Mouse (Mus musculus) gastrocnemius, adult 8-10 months (tissue): ENCODE measurements around the gene Atp6v1c2. TPM values are rescaled to one million over a fixed set of nuclear protein-coding genes. Genes with fewer than 3 reads are reported as not detected.

Source experiments
- DNase-seq, 2 experiments: peaks; one replicate each; pipeline ENCODE4 v3.0.0; 2022; ENCODE audit warnings: low spot score in 2 of 2
- total RNA-seq, 4 experiments: library from RNA; stranded (reverse); gene quantifications; 2 replicates each; pipeline ENCODE4 v1.2.4; 2022

Atp6v1c2 gene
- total RNA-seq: not detected

GRCm38 (mm10) chr12:17329259-17329658 lies at the start of gene Atp6v1c2:
Atp6v1c2 (minus strand) TSS chr12:17329359.
- DNase-seq: no peak

DNA sequence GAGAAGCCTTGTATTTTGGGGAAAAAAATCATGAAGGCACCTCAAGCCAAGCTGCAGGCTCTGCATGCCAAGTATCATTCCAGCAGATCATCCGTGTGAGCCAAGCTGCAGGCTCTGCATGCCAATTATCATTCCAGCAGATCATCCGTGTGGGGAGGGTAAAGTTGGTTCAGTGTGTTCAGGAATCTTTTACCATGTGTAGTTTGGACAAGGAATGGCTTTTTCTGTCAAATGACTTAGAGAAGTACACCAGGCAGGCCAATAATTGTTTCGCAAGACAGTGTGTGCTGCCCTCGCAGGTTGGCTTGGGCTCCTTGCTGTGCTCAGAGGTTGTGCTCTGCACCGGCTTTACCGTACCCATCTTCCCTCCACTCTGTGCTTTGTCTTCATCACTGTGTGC lies 47.4 kb upstream of the Atp6v1c2 start:
- DNase-seq: no peak

- DNase-seq: no peak
These were observed 46.1 kb upstream of the Atp6v1c2 start for GRCm38 (mm10) chr12:17375243-17375642.

GRCm38 (mm10) chr12:17373470-17373975 lies 44.4 kb upstream of the Atp6v1c2 start:
- DNase-seq: no peak

DNA sequence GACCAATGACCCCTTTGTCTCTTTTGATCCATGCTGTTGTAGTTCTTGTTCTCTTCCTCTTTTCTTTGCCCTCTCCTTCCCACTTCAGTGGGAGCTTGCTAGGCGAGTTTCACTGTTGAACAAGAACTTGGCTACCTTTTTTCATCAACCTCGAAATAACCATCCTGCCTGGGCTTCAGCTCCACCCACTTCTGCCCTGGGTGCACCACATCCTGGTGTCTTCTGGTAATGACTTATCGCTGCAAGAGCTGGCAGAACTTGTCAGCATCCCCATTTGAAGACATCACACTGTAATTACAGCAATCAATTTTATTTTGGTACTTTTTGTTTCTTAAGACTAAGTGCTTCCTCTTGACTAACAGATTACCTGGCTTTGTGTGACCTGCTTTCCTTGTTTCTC lies 43.5 kb upstream of the Atp6v1c2 start:
- no peak for DNase-seq

DNA sequence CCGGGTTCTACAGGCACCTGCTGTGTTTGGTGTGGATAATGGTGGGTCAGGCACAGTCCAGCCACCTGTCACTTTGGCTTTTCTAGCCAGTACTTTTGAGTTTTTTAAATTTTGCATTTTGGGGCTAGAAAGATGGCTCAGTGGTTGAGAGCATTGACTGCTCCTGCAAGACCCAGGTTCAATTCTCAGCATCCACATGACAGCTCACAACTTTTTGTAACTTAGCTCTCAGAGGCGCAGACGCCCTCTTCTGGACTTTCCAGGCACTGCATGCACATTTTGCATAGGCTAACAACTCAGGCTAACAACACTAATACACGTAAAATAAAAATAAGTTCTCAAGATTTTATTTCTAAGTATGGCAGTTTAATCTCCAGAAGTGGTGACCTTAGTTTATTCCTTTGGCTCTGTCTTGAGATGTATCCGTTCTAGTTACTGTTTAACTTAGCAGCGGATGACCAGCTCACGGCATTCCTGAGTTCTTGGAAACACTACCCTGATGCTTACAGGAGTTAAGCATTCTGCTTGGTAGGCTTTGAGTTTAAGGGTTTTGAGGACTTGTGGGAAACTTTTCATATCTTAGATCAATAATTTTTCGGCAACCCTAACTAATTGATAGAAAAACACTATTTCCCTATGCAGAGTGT lies 42.6 kb upstream of the Atp6v1c2 start:
- DNase-seq: no peak

DNA sequence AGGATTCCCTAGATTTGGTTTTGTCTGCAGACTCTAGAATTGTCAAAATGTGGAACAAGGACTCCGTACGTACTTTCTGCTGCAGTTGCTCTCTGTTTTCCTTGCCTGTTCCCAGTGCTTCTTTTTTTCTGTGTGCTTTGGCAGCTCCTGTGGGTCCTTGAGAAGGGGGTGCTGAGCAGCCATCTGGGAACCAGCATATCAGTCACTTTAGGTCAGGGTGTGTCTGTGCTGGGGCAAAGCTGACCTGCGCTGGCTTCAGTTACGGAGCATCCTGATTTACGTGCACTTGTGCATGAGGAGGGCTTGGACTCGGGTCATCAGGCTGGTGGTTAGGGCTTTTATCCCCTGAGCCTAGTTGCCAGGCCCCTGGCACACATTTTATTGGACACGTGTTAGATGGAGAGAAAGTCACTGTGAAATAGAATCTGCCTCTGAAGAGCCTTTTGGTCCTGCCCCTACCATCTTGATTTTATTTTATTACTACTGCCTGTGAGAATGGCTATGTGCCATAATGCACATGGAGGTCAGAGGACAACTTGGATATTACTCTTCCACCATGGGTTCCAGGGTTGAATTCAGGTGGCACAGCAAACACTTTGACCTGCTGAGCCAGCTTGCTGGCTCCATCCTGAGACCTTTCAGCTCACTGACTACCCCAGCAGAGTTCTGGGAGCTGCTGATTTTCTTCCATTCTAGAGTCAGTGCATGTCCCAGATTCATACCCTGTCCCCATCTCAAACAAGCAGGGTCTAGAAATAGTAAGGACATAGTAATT lies 40.6 kb upstream of the Atp6v1c2 start:
- no peak for DNase-seq

GRCm38 (mm10) chr12:17369111-17369510 lies 40.0 kb upstream of the Atp6v1c2 start:
- DNase-seq: no peak

- DNase-seq: peak; percentile 13 to 35
These were observed 37.8 kb upstream of the Atp6v1c2 start for GRCm38 (mm10) chr12:17366981-17367380.

GRCm38 (mm10) chr12:17362316-17362715 lies 33.2 kb upstream of the Atp6v1c2 start:
- DNase-seq: no peak

- DNase-seq: no peak
These were observed 31.5 kb upstream of the Atp6v1c2 start for GRCm38 (mm10) chr12:17360650-17361049.

- no peak for DNase-seq
These were observed 30.9 kb upstream of the Atp6v1c2 start for GRCm38 (mm10) chr12:17360104-17360503.

GRCm38 (mm10) chr12:17358981-17359380 lies 29.8 kb upstream of the Atp6v1c2 start:
- no peak for DNase-seq

GRCm38 (mm10) chr12:17357795-17358194 lies 28.6 kb upstream of the Atp6v1c2 start:
- DNase-seq: no peak

DNA sequence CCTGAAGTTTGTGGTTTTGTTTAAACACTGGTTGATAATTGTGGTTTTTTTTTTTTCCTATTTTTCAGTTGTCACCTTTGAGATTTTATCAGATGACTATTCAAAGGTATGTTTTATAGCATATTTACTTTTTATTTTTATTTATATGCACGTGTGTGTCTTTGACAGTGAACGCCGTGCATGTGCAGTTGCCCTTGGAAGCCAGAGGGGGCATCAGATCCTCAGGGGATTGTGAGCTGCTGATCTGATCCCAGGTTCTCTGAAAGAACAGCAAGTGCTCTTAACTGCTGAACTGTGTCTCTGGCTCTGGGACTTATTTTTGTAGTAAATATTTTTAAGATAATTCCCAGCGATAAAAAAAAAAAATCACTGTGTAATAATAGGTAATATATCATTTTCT lies 27.7 kb upstream of the Atp6v1c2 start:
- no peak for DNase-seq

DNA sequence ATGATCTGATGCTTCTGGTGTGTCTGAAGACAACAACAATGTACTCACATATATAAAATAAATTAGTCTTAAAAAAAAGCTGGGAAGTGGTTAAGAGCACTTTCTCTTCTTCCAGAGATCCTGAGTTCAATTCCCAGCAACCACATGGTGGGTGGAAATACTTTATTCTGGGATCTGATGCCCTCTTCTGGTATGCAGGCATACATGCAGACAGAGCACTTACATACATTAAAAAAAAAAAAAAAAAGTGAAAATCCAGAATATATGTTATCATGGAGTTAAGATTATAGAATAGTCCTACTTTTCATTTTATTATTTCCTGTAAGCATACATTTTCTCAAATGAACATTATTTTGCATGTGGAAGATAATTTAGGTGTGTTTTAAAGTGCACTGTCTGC lies 20.9 kb upstream of the Atp6v1c2 start:
- no peak for DNase-seq

GRCm38 (mm10) chr12:17348048-17349036 lies 19.2 kb upstream of the Atp6v1c2 start, which contains the start of gene Nol10:
Nol10 (plus strand) TSS chr12:17348458.
- peak; percentile 73 to 74 for DNase-seq

- no peak for DNase-seq
These were observed 18.3 kb upstream of the Atp6v1c2 start for GRCm38 (mm10) chr12:17347327-17348047.

- no peak for DNase-seq
These were observed 10.2 kb upstream of the Atp6v1c2 start for GRCm38 (mm10) chr12:17339114-17339905.

GRCm38 (mm10) chr12:17338338-17338737 lies 9.2 kb upstream of the Atp6v1c2 start:
- no peak for DNase-seq
